Mouse (Mus musculus) adrenal gland, postnatal 0 days (tissue): Measurements from ENCODE around the gene Neb. TPM values are rescaled to one million over a fixed set of nuclear protein-coding genes. Genes with fewer than 3 reads are reported as not detected.

Experiments used
- microRNA-seq: library from miRNA; unstranded; fragments of <30 nt; microRNA quantifications from one replicate; pipeline ENCODE4, GENCODE M21; 2016; ENCODE audit warnings: borderline replicate concordance; ENCODE audit not compliant: insufficient number of aligned reads
- polyA plus RNA-seq: library from polyadenylated mRNA; unstranded; fragments of >200 nt; fragmentation: Nextera tagmentation; extraction: Ambion mirVana; gene quantifications from 2 replicates; pipeline ENCODE4 v1.2.1, GENCODE M21; 2015

The Neb gene
- polyA plus RNA-seq = 1.5 and 16.2 TPM in 2 replicates

DNA sequence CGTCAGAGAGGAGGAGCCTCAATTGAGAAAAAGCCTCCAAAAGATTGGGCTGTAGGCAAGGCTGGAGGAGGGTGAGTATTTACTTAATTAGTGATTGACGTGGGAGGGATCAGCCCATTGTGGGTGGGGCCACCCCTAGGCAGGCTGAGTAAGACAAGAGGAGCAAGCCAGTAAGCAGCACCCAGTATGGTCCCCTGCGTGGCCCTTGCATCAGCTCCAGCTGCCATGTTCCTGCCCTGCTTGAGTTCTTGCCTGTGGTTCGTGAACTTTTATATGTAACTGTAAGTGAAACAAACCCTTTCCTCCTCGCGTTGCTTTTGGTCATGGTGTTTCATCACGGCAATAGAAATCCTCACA, at the start of gene Neb:
TSS of gene Neb (minus strand) at position 27 of the 357 bp plus-strand sequence.

DNA sequence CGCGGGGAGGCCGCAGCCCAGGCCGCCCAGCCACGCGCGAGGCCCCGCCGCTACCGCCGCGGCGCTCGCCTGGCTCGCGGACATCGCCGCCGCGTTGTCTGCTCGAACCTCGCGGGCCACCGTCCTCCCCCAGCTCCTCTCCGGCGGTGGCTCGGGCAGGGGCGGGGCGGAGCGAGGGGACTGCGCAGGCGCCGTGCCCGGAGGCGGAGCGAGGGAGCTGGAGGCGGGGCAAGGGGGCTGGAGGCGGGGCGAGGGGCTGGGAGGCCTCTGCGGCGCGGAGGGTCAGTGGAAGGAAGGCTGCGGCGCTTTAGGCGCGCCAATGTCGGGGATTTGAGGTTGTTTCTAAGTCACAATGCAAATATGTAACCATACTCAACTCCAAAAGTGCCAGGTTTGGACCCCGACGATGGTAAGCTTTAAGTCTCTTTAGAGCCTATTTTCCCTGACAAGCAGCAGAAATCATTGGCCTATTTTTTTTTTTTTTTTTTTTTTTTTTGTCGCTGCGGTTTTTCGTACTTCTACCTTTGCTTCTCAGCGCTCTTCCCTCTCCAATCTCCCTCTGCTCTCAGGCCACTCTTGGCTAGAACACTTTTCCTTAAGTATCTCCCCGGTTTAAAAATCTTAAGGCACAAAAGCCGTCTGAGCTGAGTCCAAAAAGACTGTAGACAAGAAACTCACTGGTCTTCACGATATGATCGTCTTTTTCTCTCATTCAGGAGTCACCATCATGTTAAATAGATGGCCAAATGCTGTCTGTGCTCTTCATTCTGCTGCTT, 46.7 kb upstream of the Neb start, which contains the start of gene Arl5a:
TSS of gene Arl5a (minus strand) at position 155 of the 776 bp plus-strand sequence.

Small RNAs within 50 kb of the gene (microRNA-seq; reads per million reads assigned to microRNA genes)
- gene Gm22095 = not detected

Other genes with a start within 250 kb of the Neb start
- gene Arl5a, start 46.4 kb upstream of the Neb start, polyA plus RNA-seq = 19.2 and 20.3 TPM in 2 replicates